Mouse (Mus musculus) hindbrain, postnatal 0 days (tissue): ENCODE measurements around the gene Rnf24. TPM values are rescaled to one million over a fixed set of nuclear protein-coding genes. Genes with fewer than 3 reads are reported as not detected.

Source experiments
- ATAC-seq: fragments of 200-750 bp; cut with Nextera tagmentation; 2 replicates; pipeline ENCODE4 v1.8.0; 2017; ENCODE audit warnings: mild to moderate bottlenecking, moderate TSS enrichment, moderate library complexity
- DNase-seq: peaks from one replicate; pipeline ENCODE4 v3.0.0-alpha.2; 2015; ENCODE audit warnings: low spot score
- H3K27ac ChIP-seq: fragments of 300-500 bp; sonication (generic); 2 replicates; pipeline ENCODE4 v1.5.1; 2014; ENCODE audit warnings: mild to moderate bottlenecking
- H3K27me3 ChIP-seq: fragments of 300-500 bp; sonication (generic); 2 replicates; pipeline ENCODE4 v1.6.1; 2014; ENCODE audit warnings: low read length, mixed read lengths; ENCODE audit not compliant: insufficient read depth
- H3K36me3 ChIP-seq: fragments of 300-500 bp; sonication (generic); 2 replicates; pipeline ENCODE4 v1.6.1; 2014; ENCODE audit warnings: low read length, mixed read lengths; ENCODE audit not compliant: insufficient read depth
- H3K4me1 ChIP-seq: fragments of 300-500 bp; sonication (generic); 2 replicates; pipeline ENCODE4 v1.6.1; 2014; ENCODE audit warnings: antibody characterized with exemption, low read length, mixed read lengths; ENCODE audit not compliant: insufficient read depth
- H3K4me2 ChIP-seq: fragments of 300-500 bp; sonication (generic); 2 replicates; pipeline ENCODE4 v1.6.1; 2014; ENCODE audit warnings: low read depth, mild to moderate bottlenecking, low read length, moderate library complexity, mixed read lengths
- H3K4me3 ChIP-seq: fragments of 300-500 bp; sonication (generic); 2 replicates; pipeline ENCODE4 v1.5.1; 2014; ENCODE audit warnings: low read length
- H3K9ac ChIP-seq: fragments of 300-500 bp; sonication (generic); replicated peaks from 2 replicates; pipeline ENCODE4 v1.6.1; 2014; ENCODE audit warnings: mild to moderate bottlenecking, low read length, moderate library complexity, mixed read lengths
- H3K9me3 ChIP-seq: fragments of 300-500 bp; sonication (generic); 2 replicates; pipeline ENCODE4 v1.6.1; 2016; ENCODE audit warnings: low read length, mixed read lengths
- CTCF ChIP-seq: IDR thresholded peaks from 2 replicates; pipeline ENCODE4 v1.5.1; 2016; ENCODE audit warnings: antibody characterized with exemption, control low read depth, low read depth
- WGBS: fragments of 180-500 bp; shearing (Covaris S2); extraction: QIAGEN DNeasy Blood & Tissue Kit; methylation state at CpG from one replicate; pipeline ENCODE4 v1.1.7; 2014; 5-methylcytosine and 5-hydroxymethylcytosine counted together
- polyA plus RNA-seq: library from polyadenylated mRNA; unstranded; fragments of >200 nt; fragmentation: Nextera tagmentation; extraction: Ambion mirVana; gene quantifications from 2 replicates; pipeline ENCODE4 v1.2.1, GENCODE M21; 2015
- total RNA-seq: library from RNA; depleted of rRNA; stranded (reverse); fragments of >200 nt; gene quantifications from 2 replicates; pipeline ENCODE4 v1.2.3, GENCODE M21; 2014; rRNA removed

Rnf24 gene
- 15.5 and 21.8 TPM in 2 replicates for total RNA-seq
- polyA plus RNA-seq, result 8.2 and 10.1 TPM in 2 replicates

DNA sequence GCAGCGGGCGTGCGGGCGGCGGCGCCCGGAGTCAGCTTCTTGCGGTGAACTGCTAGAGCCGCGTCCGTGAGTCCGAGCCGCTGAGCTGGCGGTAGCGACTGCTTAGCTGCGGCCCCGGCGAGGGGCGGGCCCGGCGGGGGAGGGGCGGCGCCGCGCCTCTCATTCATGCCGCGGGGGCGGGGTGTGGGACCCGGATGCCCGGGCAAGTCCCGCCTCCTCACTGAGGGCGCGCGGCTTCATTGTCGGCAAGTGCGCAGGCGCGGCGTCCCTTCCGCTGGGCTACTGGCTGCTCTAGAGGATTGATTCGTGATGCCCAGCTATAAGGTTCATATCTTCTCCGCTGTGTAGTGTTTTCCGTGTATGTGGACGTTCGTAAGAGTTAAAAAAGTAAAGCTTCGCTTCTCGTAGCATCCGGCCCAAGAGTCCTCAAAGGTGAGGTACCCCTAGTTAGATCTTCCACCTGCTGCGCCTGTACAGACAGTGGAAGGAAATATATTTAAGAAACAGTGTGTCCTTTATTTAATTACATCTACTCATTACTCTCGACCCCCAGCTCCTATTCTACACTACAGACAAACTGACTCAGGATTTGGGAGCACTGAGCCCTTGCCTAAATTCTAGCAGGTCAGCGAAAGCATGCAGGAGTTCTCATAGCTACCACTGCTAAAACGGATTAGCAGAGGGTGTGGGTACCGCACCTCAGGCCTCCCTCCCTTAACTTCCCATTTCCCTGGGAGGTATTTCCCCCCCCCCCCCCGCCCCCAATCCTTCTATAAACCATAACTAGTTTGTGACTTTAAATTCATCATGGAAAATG is at the start of gene Rnf24:
Gene Rnf24, minus strand, starts transcription at position 146 of the 817 bp plus-strand sequence.
- no peaks in the 10 kb centered on the region for H3K36me3 ChIP-seq
- peak within 1 kb of the TSS; percentile 96 for H3K4me3 ChIP-seq
- no peaks in the 10 kb centered on the region for H3K4me1 ChIP-seq
- H3K27me3 ChIP-seq, result no peaks in the 10 kb centered on the region
- H3K9me3 ChIP-seq, result no peaks in the 10 kb centered on the region
- under 1% methylated on average over 53 of the region's 54 CpGs for WGBS
- DNase-seq (peak; percentile 98), ATAC-seq (peak; percentile 98)
- peak within 1 kb of the TSS; percentile 97 for H3K27ac ChIP-seq
- peak within 1 kb of the TSS; percentile 98 for H3K9ac ChIP-seq
- peak within 1 kb of the TSS; percentile 79 for H3K4me2 ChIP-seq
- no peak for TF ChIP-seq CTCF

DNA sequence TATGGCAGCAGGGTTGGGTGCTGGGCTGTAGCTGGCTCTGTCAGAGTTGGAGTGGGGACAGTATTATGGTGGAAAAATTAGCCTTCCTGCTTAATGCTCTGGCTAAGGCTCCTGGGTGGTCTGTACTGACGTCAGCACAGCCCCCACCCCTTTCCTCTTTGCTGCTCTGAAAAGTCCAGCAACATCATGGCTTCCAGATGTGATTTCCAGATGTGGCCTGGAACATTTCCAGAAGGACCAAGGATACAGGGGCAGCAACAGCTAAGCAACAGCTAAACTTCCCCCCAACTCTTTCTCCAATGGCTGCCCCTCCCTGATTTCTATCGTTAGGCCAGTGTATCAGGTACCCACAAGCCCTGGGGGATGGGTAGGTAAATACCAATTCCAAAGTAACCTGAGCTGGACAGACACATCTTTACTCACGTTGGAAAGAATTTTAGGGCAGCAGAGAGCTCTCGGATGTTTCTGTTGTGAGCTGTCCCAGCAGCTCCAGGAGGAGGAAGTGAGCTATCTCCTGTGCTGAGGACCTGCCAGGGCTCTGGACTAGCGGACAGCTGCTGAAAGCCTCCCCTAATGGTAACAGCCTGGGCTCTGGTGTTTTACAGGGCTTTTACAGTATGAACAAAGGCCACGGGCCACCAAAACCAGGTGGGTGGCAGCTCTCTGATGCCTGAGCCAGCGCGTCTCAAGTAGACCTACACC is 49.3 kb upstream of the Rnf24 start:
- WGBS, result 73% methylated on average over 8 of the region's 8 CpGs
- ATAC-seq (no peak), DNase-seq (no peak)
- Histone ChIP-seq H3K36me3 (no peaks in the 10 kb centered on the region), H3K4me1 (no peaks in the 10 kb centered on the region), H3K9ac (no peak overlapping the region), H3K4me2 (no peak overlapping the region), H3K9me3 (no peaks in the 10 kb centered on the region), H3K4me3 (no peak overlapping the region), H3K27me3 (no peaks in the 10 kb centered on the region), H3K27ac (no peak overlapping the region)
- TF ChIP-seq CTCF, result no peak

GRCm38 (mm10) chr2:131400846-131401245 is 48.2 kb upstream of the Rnf24 start:
- Histone ChIP-seq H3K4me1 (no peaks in the 10 kb centered on the region), H3K4me2 (no peak overlapping the region), H3K36me3 (no peaks in the 10 kb centered on the region), H3K27me3 (no peaks in the 10 kb centered on the region), H3K4me3 (no peak overlapping the region), H3K27ac (no peak overlapping the region), H3K9ac (no peak overlapping the region), H3K9me3 (no peaks in the 10 kb centered on the region)
- no peak for ATAC-seq
- DNase-seq, result no peak
- WGBS, result 84% methylated on average over 2 of the region's 2 CpGs
- no peak for TF ChIP-seq CTCF

DNA sequence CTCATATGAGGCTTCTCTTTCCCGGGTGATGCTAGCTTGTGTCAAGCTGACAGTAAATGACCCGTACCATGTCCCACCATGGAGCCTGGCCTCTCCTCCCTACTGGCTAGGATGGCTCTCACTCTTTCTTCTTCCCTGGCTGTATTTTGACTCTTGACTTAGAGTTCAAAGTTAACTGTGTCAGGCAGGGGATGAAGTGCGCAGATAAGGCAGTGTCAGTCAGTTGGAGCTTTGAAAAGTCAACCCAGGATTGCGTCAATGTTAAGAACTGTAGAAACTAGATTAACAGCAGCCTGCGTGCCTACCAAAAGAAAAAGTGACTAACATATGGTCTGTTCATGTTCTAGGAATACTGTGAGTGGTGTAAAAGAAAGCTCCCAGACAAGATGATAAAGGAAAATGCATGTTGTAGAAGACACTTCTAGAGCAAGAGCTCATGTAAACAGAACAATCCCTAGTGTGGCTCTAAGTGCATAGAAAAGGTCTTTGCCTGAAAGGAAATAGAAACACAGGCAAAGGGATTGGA is 44.7 kb upstream of the Rnf24 start:
- Histone ChIP-seq H3K27ac (no peak overlapping the region), H3K4me1 (no peaks in the 10 kb centered on the region), H3K4me3 (no peak overlapping the region), H3K4me2 (no peak overlapping the region), H3K36me3 (no peaks in the 10 kb centered on the region), H3K9me3 (no peaks in the 10 kb centered on the region), H3K27me3 (no peaks in the 10 kb centered on the region), H3K9ac (no peak overlapping the region)
- TF ChIP-seq CTCF, result no peak
- 91% methylated on average over 5 of the region's 5 CpGs for WGBS
- DNase-seq (no peak), ATAC-seq (no peak)

DNA sequence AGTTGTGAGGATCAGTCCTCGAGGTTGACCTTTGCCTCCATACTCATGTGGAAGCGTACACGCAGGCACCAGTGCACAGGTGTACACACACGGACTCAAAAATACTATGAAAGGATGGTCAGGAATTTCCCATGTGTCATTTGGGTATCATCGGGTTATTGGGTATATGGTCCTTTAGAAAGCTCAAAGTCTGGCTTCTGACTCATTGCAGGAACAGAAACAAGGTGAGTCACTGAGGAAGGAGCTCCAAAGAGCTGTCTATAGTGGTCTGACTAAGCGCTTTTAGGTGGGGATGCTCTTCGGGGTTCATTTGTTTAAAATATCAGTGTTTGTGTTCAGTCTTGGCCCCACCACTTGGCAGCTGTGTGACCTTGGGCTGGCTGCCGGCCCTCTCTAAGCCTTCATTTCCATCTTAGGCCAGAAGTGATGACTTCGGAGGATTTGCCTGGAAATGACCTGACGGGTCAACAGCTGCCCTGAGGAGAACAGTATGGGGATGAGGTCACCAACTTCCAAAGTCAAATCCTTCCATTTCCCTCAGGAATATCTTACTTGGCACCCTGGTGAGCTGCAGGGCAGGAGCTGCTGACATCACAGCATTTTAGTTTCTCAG is 33.8 kb upstream of the Rnf24 start:
- H3K4me2 ChIP-seq, result no peak overlapping the region
- no peaks in the 10 kb centered on the region for H3K36me3 ChIP-seq
- 84% methylated on average over 10 of the region's 10 CpGs for WGBS
- H3K4me3 ChIP-seq, result no peak overlapping the region
- no peaks in the 10 kb centered on the region for H3K4me1 ChIP-seq
- TF ChIP-seq CTCF, result no peak
- ATAC-seq (no peak), DNase-seq (no peak)
- no peaks in the 10 kb centered on the region for H3K9me3 ChIP-seq
- no peak overlapping the region for H3K9ac ChIP-seq
- H3K27ac ChIP-seq, result no peak overlapping the region
- no peaks in the 10 kb centered on the region for H3K27me3 ChIP-seq

DNA sequence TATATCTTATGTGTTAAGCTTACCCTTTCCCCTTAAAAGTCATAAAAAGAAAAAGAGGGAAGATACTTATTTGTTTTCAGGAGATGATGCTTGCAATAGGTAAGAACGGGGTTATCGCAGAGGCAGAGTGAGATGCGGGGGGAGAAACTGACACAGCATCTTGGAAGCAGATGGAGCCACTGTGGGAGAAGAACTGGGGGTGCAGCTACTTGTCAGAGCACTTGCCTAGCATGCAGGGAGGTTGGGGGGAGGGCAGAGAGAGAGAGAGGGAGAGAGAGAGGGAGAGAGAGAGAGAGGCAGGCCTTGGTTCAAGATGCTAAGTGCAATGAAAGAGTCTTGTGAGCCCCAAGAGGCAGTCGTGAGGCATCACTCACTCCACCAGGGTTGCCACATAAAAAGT is 32.5 kb upstream of the Rnf24 start:
- no peaks in the 10 kb centered on the region for H3K27me3 ChIP-seq
- H3K4me2 ChIP-seq, result no peak overlapping the region
- no peak for TF ChIP-seq CTCF
- no peak for ATAC-seq
- no peak for DNase-seq
- H3K9ac ChIP-seq, result no peak overlapping the region
- H3K27ac ChIP-seq, result no peak overlapping the region
- WGBS, result 73% methylated on average over 4 of the region's 4 CpGs
- no peak overlapping the region for H3K4me3 ChIP-seq
- H3K4me1 ChIP-seq, result no peaks in the 10 kb centered on the region
- no peaks in the 10 kb centered on the region for H3K36me3 ChIP-seq
- no peaks in the 10 kb centered on the region for H3K9me3 ChIP-seq
